Comparison of ENCODE assay signal across 8 mouse cellular contexts in genomic region chr10:121471570-121472197, GRCm38 (mm10). TPM values are rescaled to one million over a fixed set of nuclear protein-coding genes. Genes with fewer than 3 reads are reported as not detected.
A peak's percentile ranks its signal among the peaks of the same experiment; 100 is the strongest.
DNase-seq lines count a peak whose midpoint lies in the region; ATAC-seq and TF ChIP-seq lines count a peak whose summit lies in the region.

No protein-coding gene starts in this region.

- H3K27me3 ChIP-seq in midbrain, postnatal 0 days (ENCODE audit: insufficient read depth, low read length): peaks cover 4% of the 10 kb centered on the region; the same call in 1 of the 2 replicates
- peaks cover 10% of the 10 kb centered on the region for H3K27me3 ChIP-seq in midbrain, embryonic 16.5 days (ENCODE audit: control insufficient read depth, insufficient read depth, low read depth, low read length)
- H3K27me3 ChIP-seq in intestine, embryonic 16.5 days (replicated peaks; ENCODE audit: control insufficient read depth, insufficient read depth, low read length): no peaks in the 10 kb centered on the region
- no peaks in the 10 kb centered on the region for H3K27me3 ChIP-seq in neural tube, embryonic 15.5 days (replicated peaks)
- H3K27me3 ChIP-seq in midbrain, embryonic 14.5 days (ENCODE audit: control insufficient read depth, insufficient read depth, low read length): peaks cover 19% of the 10 kb centered on the region; the same call in 1 of the 2 replicates

- H3K4me1 ChIP-seq in midbrain, postnatal 0 days (ENCODE audit: insufficient read depth, low read length): no peaks in the 10 kb centered on the region; the same call in 1 of the 2 replicates
- H3K4me1 ChIP-seq in midbrain, embryonic 16.5 days (ENCODE audit: control insufficient read depth, insufficient read depth, low read length): peaks cover 16% of the 10 kb centered on the region
- peaks cover 67% of the 10 kb centered on the region for H3K4me1 ChIP-seq in intestine, embryonic 16.5 days (ENCODE audit: control insufficient read depth, insufficient read depth, low read length)
- H3K4me1 ChIP-seq in neural tube, embryonic 15.5 days: peaks cover 50% of the 10 kb centered on the region
- H3K4me1 ChIP-seq in midbrain, embryonic 14.5 days (ENCODE audit: control insufficient read depth, insufficient read depth, low read length): peaks cover 6% of the 10 kb centered on the region; the same call in 1 of the 2 replicates

- TF ChIP-seq CTCF in midbrain, postnatal 0 days (IDR thresholded peaks at IDR 0.05): no peak

- H3K9ac ChIP-seq in midbrain, postnatal 0 days (replicated peaks; ENCODE audit: low read length, poor library complexity, severe bottlenecking): no peak overlapping the region
- H3K9ac ChIP-seq in midbrain, embryonic 16.5 days (ENCODE audit: low read depth, low read length): no peak overlapping the region
- peak overlapping the region; percentile 42; the same call in 1 of the 2 replicates for H3K9ac ChIP-seq in intestine, embryonic 16.5 days (ENCODE audit: low read depth, low read length)
- H3K9ac ChIP-seq in neural tube, embryonic 15.5 days (replicated peaks): no peak overlapping the region
- H3K9ac ChIP-seq in midbrain, embryonic 14.5 days (replicated peaks; ENCODE audit: low read length): no peak overlapping the region

- peak; percentile 41 for DNase-seq in CD4-positive, CD25-positive, alpha-beta regulatory T cell, adult 2 months (ENCODE audit: low read depth, low spot score)
- DNase-seq in midbrain, postnatal 0 days (ENCODE audit: low spot score): peak; percentile 17
- DNase-seq in layer of hippocampus, postnatal 10 days (ENCODE audit: low spot score in 2 of 2): no peak
- no peak for DNase-seq in midbrain, embryonic 14.5 days

- no peaks in the 10 kb centered on the region for H3K36me3 ChIP-seq in midbrain, postnatal 0 days (ENCODE audit: insufficient read depth, low read length)
- H3K36me3 ChIP-seq in midbrain, embryonic 16.5 days (ENCODE audit: control insufficient read depth, insufficient read depth, low read length): no peaks in the 10 kb centered on the region
- H3K36me3 ChIP-seq in intestine, embryonic 16.5 days (ENCODE audit: control insufficient read depth, insufficient read depth, low read length): no peaks in the 10 kb centered on the region
- H3K36me3 ChIP-seq in neural tube, embryonic 15.5 days: no peaks in the 10 kb centered on the region
- H3K36me3 ChIP-seq in midbrain, embryonic 14.5 days (ENCODE audit: control insufficient read depth, insufficient read depth, low read length): no peaks in the 10 kb centered on the region

- H3K27ac ChIP-seq in midbrain, postnatal 0 days (ENCODE audit: low read depth, low read length): no peak overlapping the region
- no peak overlapping the region for H3K27ac ChIP-seq in midbrain, embryonic 16.5 days (ENCODE audit: low read length)
- peak overlapping the region; percentile 75 for H3K27ac ChIP-seq in intestine, embryonic 16.5 days (ENCODE audit: low read length)
- peak overlapping the region; percentile 51 for H3K27ac ChIP-seq in neural tube, embryonic 15.5 days (replicated peaks)
- H3K27ac ChIP-seq in midbrain, embryonic 14.5 days (replicated peaks; ENCODE audit: low read depth, low read length): no peak overlapping the region

- no peak for ATAC-seq in CD4-positive, CD25-positive, alpha-beta regulatory T cell, adult 4 months
- ATAC-seq in midbrain, postnatal 0 days (ENCODE audit: low FRiP score): no peak
- ATAC-seq in midbrain, embryonic 16.5 days: no peak
- ATAC-seq in intestine, embryonic 16.5 days: no peak
- no peak for ATAC-seq in neural tube, embryonic 15.5 days (ENCODE audit: low FRiP score)
- no peak for ATAC-seq in midbrain, embryonic 14.5 days (ENCODE audit: low FRiP score, low TSS enrichment)

- no peak overlapping the region for H3K4me2 ChIP-seq in midbrain, postnatal 0 days (ENCODE audit: low read depth, low read length, poor library complexity, severe bottlenecking)
- H3K4me2 ChIP-seq in midbrain, embryonic 16.5 days (ENCODE audit: low read length): no peak overlapping the region
- H3K4me2 ChIP-seq in intestine, embryonic 16.5 days (ENCODE audit: low read depth, low read length): no peak overlapping the region
- 0 out of 2 replicates have a peak overlapping the region, but pooled peaks have one; percentile 2 for H3K4me2 ChIP-seq in neural tube, embryonic 15.5 days
- H3K4me2 ChIP-seq in midbrain, embryonic 14.5 days (ENCODE audit: low read length): no peak overlapping the region

- WGBS in midbrain, postnatal 0 days: 33% methylated on average over 8 of the region's 8 CpGs
- WGBS in midbrain, embryonic 16.5 days: 41% methylated on average over 8 of the region's 8 CpGs
- 36% methylated on average over 8 of the region's 8 CpGs for WGBS in intestine, embryonic 16.5 days
- 27% methylated on average over 8 of the region's 8 CpGs for WGBS in neural tube, embryonic 15.5 days
- 43% methylated on average over 8 of the region's 8 CpGs for WGBS in midbrain, embryonic 14.5 days

- no peaks in the 10 kb centered on the region for H3K9me3 ChIP-seq in midbrain, postnatal 0 days (ENCODE audit: low read length)
- H3K9me3 ChIP-seq in midbrain, embryonic 16.5 days (replicated peaks; ENCODE audit: control insufficient read depth, low read length, poor library complexity, severe bottlenecking): no peaks in the 10 kb centered on the region
- H3K9me3 ChIP-seq in intestine, embryonic 16.5 days (ENCODE audit: control insufficient read depth, low read length): no peaks in the 10 kb centered on the region
- no peaks in the 10 kb centered on the region for H3K9me3 ChIP-seq in neural tube, embryonic 15.5 days (replicated peaks)
- no peaks in the 10 kb centered on the region for H3K9me3 ChIP-seq in midbrain, embryonic 14.5 days (ENCODE audit: control insufficient read depth, low read length)

- H3K4me3 ChIP-seq in midbrain, postnatal 0 days (ENCODE audit: low read depth, low read length): no peak overlapping the region
- H3K4me3 ChIP-seq in midbrain, embryonic 16.5 days (ENCODE audit: low read depth, low read length): no peak overlapping the region
- no peak overlapping the region for H3K4me3 ChIP-seq in intestine, embryonic 16.5 days (ENCODE audit: low read length)
- H3K4me3 ChIP-seq in neural tube, embryonic 15.5 days (replicated peaks): no peak overlapping the region
- no peak overlapping the region for H3K4me3 ChIP-seq in midbrain, embryonic 14.5 days (replicated peaks; ENCODE audit: low read depth, low read length)

RNA-seq across cellular contexts. Expression of gene Rassf3, which starts 4.5 kb away (rescaled TPM):
- 1 to 10 TPM; 5.4 to 5.5 TPM for polyA plus RNA-seq in CD4-positive, CD25-positive, alpha-beta regulatory T cell, adult 4 months (2017; shearing (Covaris generic))
- total RNA-seq in midbrain, postnatal 0 days (2014; rRNA removed): 5.8 and 6.0 TPM in 2 replicates
- polyA plus RNA-seq in midbrain, postnatal 0 days (2015; fragmentation: Nextera tagmentation; extraction: Ambion mirVana): 3.0 and 3.4 TPM in 2 replicates
- polyA plus RNA-seq in midbrain, embryonic 16.5 days (2015; fragmentation: Nextera tagmentation; extraction: Ambion mirVana): 4.2 and 4.6 TPM in 2 replicates
- polyA plus RNA-seq in intestine, embryonic 16.5 days (2015; fragmentation: Nextera tagmentation; extraction: Ambion mirVana): 15.7 and 22.2 TPM in 2 replicates
- polyA plus RNA-seq in neural tube, embryonic 15.5 days (2015; fragmentation: Nextera tagmentation; extraction: Ambion mirVana): 6.7 and 7.1 TPM in 2 replicates
- total RNA-seq in layer of hippocampus, postnatal 10 days (2021): 10 to 100 TPM; 14.3 to 15.5 TPM
- polyA plus RNA-seq in midbrain, embryonic 14.5 days (2014; fragmentation: Nextera tagmentation; extraction: Ambion mirVana): 2.4 and 4.5 TPM in 2 replicates

Comparison
In these comparisons a context has a peak if more than half of its experiments do, and no peak if none do; other contexts are left out.
1. DNase-seq: peak in CD4-positive, CD25-positive, alpha-beta regulatory T cell, adult 2 months (single experiment) and midbrain, postnatal 0 days (single experiment); none in layer of hippocampus, postnatal 10 days (0 of 2) and midbrain, embryonic 14.5 days (single experiment).
2. H3K27ac ChIP-seq: peak in intestine, embryonic 16.5 days (single experiment) and neural tube, embryonic 15.5 days (single experiment); none in midbrain, postnatal 0 days (single experiment), midbrain, embryonic 16.5 days (single experiment) and midbrain, embryonic 14.5 days (single experiment).